Mouse (Mus musculus): Measurements from ENCODE around the gene Aup1. TPM values are rescaled to one million over a fixed set of nuclear protein-coding genes. Genes with fewer than 3 reads are reported as not detected.

Gene Aup1
- total and polyA plus RNA-seq, 3 experiments, result 259 to 500 TPM; not detected in 1

GRCm38 (mm10) chr6:83101316-83101687, 47.0 kb downstream of the Aup1 start, which contains the start of the genes Ccdc142 and Gm42688:
Gene Ccdc142, plus strand, starts transcription at chr6:83101601.
Gene Gm42688, plus strand, starts transcription at chr6:83101617.
- Histone ChIP-seq H3K79me2 (ENCODE audit: control insufficient read depth, insufficient read depth, low read length, poor library complexity) (peaks cover 12% of the 10 kb centered on the region), H3K4me3 (ENCODE audit: control insufficient read depth in 1 of 2, insufficient read depth in 1 of 2, low read depth in 2 of 2, low read length in 2 of 2) (peak within 1 kb of the TSS; percentile 66), H3K36me3 (ENCODE audit: control insufficient read depth in 1 of 2, insufficient read depth in 2 of 2, low read length in 2 of 2) (peaks cover 1 to 8% of the 10 kb centered on the region in 2 experiments; a peak in 3 of 4 replicates), H3K9ac (ENCODE audit: control insufficient read depth, low read depth, low read length, poor library complexity, severe bottlenecking) (peak within 1 kb of the TSS; percentile 76), H3K27me3 (ENCODE audit: control insufficient read depth in 1 of 2, insufficient read depth in 2 of 2, low read length in 2 of 2) (no peaks in the 10 kb centered on the region), H3K27ac (ENCODE audit: control insufficient read depth, low read depth, low read length) (peak within 1 kb of the TSS; percentile 63), H3K9me3 (replicated peaks; ENCODE audit: insufficient read depth, low read length) (no peaks in the 10 kb centered on the region), H3K4me1 (ENCODE audit: control insufficient read depth in 1 of 2, insufficient read depth in 2 of 2, low read length in 2 of 2) (peaks cover 0 to 7% of the 10 kb centered on the region in 2 experiments; a peak in 3 of 4 replicates)
- DNase-seq (ENCODE audit: low read depth, low spot score), result peak; percentile 95
- TF ChIP-seq BHLHE40 (IDR thresholded peaks at IDR 0.05; ENCODE audit: borderline replicate concordance, low read depth, low read length) (peak; percentile 47; the same call in 1 of the 2 replicates), NRF1 (IDR thresholded peaks at IDR 0.05; ENCODE audit: insufficient read depth, low read depth, low read length, poor library complexity, severe bottlenecking) (0 out of 2 replicates have a peak, but pooled peaks have one; percentile 30), CTCF (IDR thresholded peaks at IDR 0.05 in 2 of 3, conservative IDR thresholded peaks at IDR 0.05 in 1 of 3; ENCODE audit: control insufficient read depth in 1 of 3, insufficient read depth in 1 of 3, low read depth in 2 of 3, low read length in 3 of 3, poor library complexity in 1 of 3, severe bottlenecking in 1 of 3) (peak; percentile 17 to 82 (median 31); a peak in 4 of 6 replicates), MXI1 (IDR thresholded peaks at IDR 0.05; ENCODE audit: low read depth, low read length) (peak; percentile 92), HCFC1 (IDR thresholded peaks at IDR 0.05; ENCODE audit: low read depth, low read length) (peak; percentile 97), RCOR1 (IDR thresholded peaks at IDR 0.05; ENCODE audit: low read depth, low read length) (no peak), MYC (IDR thresholded peaks at IDR 0.05; ENCODE audit: low read depth, low read length) (peak; percentile 47; the same call in 1 of the 2 replicates), USF1 (IDR thresholded peaks at IDR 0.05; ENCODE audit: low read depth, low read length) (peak; percentile 84), ZKSCAN1 (IDR thresholded peaks at IDR 0.05; ENCODE audit: low read depth, low read length) (no peak), GATA1 (IDR thresholded peaks at IDR 0.05; ENCODE audit: low read depth, low read length) (0 out of 2 replicates have a peak, but pooled peaks have one; percentile 11), UBTF (IDR thresholded peaks at IDR 0.05; ENCODE audit: borderline replicate concordance, insufficient read depth, low read depth, low read length) (peak; percentile 44; the same call in 1 of the 2 replicates), E2F4 (IDR thresholded peaks at IDR 0.05; ENCODE audit: borderline replicate concordance, low read depth, low read length) (peak; percentile 23; the same call in 1 of the 2 replicates), CHD2 (IDR thresholded peaks at IDR 0.05; ENCODE audit: low read length) (no peak), MAX (IDR thresholded peaks at IDR 0.05; ENCODE audit: low read length) (peak; percentile 48), POLR2AphosphoS5 (IDR thresholded peaks at IDR 0.05; ENCODE audit: borderline replicate concordance, low read depth, low read length) (no peak), ZMIZ1 (IDR thresholded peaks at IDR 0.05; ENCODE audit: low read depth, low read length) (no peak), GABPA (IDR thresholded peaks at IDR 0.05; ENCODE audit: low read depth, low read length) (no peak), EP300 (IDR thresholded peaks at IDR 0.05; ENCODE audit: low read depth in 1 of 2, low read length in 2 of 2) (no peak; a peak in 1 of 4 replicates), JUND (IDR thresholded peaks at IDR 0.05; ENCODE audit: low read depth, low read length) (no peak), SMC3 (IDR thresholded peaks at IDR 0.05; ENCODE audit: low read depth, low read length) (peak; percentile 83), RAD21 (IDR thresholded peaks at IDR 0.05; ENCODE audit: low read depth, low read length) (peak; percentile 65), ETS1 (IDR thresholded peaks at IDR 0.05; ENCODE audit: low read depth, low read length) (peak; percentile 58; the same call in 1 of the 2 replicates), POLR2AphosphoS2 (IDR thresholded peaks at IDR 0.05; ENCODE audit: low read length) (peak; percentile 34), TBP (IDR thresholded peaks at IDR 0.05; ENCODE audit: low read depth, low read length) (peak; percentile 58; the same call in 1 of the 2 replicates), ZC3H11A (IDR thresholded peaks at IDR 0.05; ENCODE audit: low read depth, low read length) (peak; percentile 68), CHD1 (IDR thresholded peaks at IDR 0.05; ENCODE audit: low read depth, low read length) (no peak; the same call in 1 of the 2 replicates), MAFK (IDR thresholded peaks at IDR 0.05; ENCODE audit: borderline replicate concordance, low read depth, low read length) (no peak), ZNF384 (IDR thresholded peaks at IDR 0.05; ENCODE audit: low read depth, low read length) (no peak), MYB (IDR thresholded peaks at IDR 0.05; ENCODE audit: low read depth, low read length) (peak; percentile 68), MAZ (IDR thresholded peaks at IDR 0.05; ENCODE audit: low read depth, low read length) (no peak; the same call in 1 of the 2 replicates), ELF1 (IDR thresholded peaks at IDR 0.05; ENCODE audit: low read depth, low read length) (peak; percentile 86), USF2 (IDR thresholded peaks at IDR 0.05; ENCODE audit: borderline replicate concordance in 1 of 2, insufficient read depth in 1 of 2, low read depth in 1 of 2, low read length in 2 of 2) (no peak), TCF12 (IDR thresholded peaks at IDR 0.05; ENCODE audit: low read depth, low read length) (peak; percentile 54; the same call in 1 of the 2 replicates), SIN3A (IDR thresholded peaks at IDR 0.05; ENCODE audit: low read length) (peak; percentile 97), POLR2A (IDR thresholded peaks at IDR 0.05; ENCODE audit: control insufficient read depth in 1 of 2, insufficient read depth in 1 of 2, low read depth in 1 of 2, low read length in 2 of 2, poor library complexity in 1 of 2) (peak in 1 of 2 experiments; percentile 81; a peak in 2 of 4 replicates), NELFE (IDR thresholded peaks at IDR 0.05; ENCODE audit: low read depth, low read length) (peak; percentile 52; the same call in 1 of the 2 replicates), TAL1 (IDR thresholded peaks at IDR 0.05; ENCODE audit: low read length) (no peak)
